Mouse (Mus musculus) embryonic fibroblast, embryonic 13.5 days (primary cell): ENCODE measurements around the gene Cnpy2.

Experiments used
- CTCF ChIP-seq: IDR thresholded peaks from 2 replicates; pipeline ENCODE4 v1.5.1; 2011; ENCODE audit warnings: mild to moderate bottlenecking, control low read depth, low read length, moderate library complexity, borderline replicate concordance; ENCODE audit not compliant: insufficient read depth
- POLR2A ChIP-seq: IDR thresholded peaks from 2 replicates; pipeline ENCODE4 v1.6.1; 2011; ENCODE audit warnings: low read depth, mild to moderate bottlenecking, control low read depth, low read length, moderate library complexity

GRCm38 (mm10) chr10:128368402-128369217, 46.4 kb downstream of the Cnpy2 start, which contains the start of gene Coq10a:
- peak; percentile 94 for TF ChIP-seq POLR2A
- no peak for TF ChIP-seq CTCF
